ENCODE assay signal across 14 mouse cellular contexts in genomic region chr10:49785477-49785876, GRCm38 (mm10). TPM values are rescaled to one million over a fixed set of nuclear protein-coding genes. Genes with fewer than 3 reads are reported as not detected.
DNase-seq lines count a peak whose midpoint lies in the region; ATAC-seq and TF ChIP-seq lines count a peak whose summit lies in the region.
"Had no signal": no experiment of that assay in that cellular context is flagged by ENCODE, and none has a peak within 500 bp of the region (broad histone marks: within the 10 kb centered on the region; RNA-seq: fewer than 3 reads in every experiment).

No protein-coding gene starts in this region.

- no peaks in the 10 kb centered on the region for H3K4me1 ChIP-seq in hindbrain, embryonic 11.5 days (replicated peaks; ENCODE audit: control insufficient read depth, insufficient read depth, low read length)
- peaks cover 36% of the 10 kb centered on the region for H3K4me1 ChIP-seq in hindbrain, embryonic 10.5 days (replicated peaks)
- peaks cover 7% of the 10 kb centered on the region; the same call in 1 of the 2 replicates for H3K4me1 ChIP-seq in forebrain, postnatal 0 days (ENCODE audit: insufficient read depth)
- H3K4me1 ChIP-seq in midbrain, embryonic 16.5 days (ENCODE audit: control insufficient read depth, insufficient read depth, low read length): peaks cover 24% of the 10 kb centered on the region

- no peak for TF ChIP-seq CTCF in forebrain, postnatal 0 days (IDR thresholded peaks at IDR 0.05; ENCODE audit: low read depth)

- no peaks in the 10 kb centered on the region for H3K27me3 ChIP-seq in hindbrain, embryonic 11.5 days (ENCODE audit: control insufficient read depth, insufficient read depth, low read length)
- peaks cover 15% of the 10 kb centered on the region; the same call in 1 of the 2 replicates for H3K27me3 ChIP-seq in hindbrain, embryonic 10.5 days (ENCODE audit: insufficient read depth, poor library complexity, severe bottlenecking)
- no peaks in the 10 kb centered on the region for H3K27me3 ChIP-seq in forebrain, postnatal 0 days (ENCODE audit: insufficient read depth, low read length)
- H3K27me3 ChIP-seq in midbrain, embryonic 16.5 days (ENCODE audit: control insufficient read depth, insufficient read depth, low read depth, low read length): no peaks in the 10 kb centered on the region

- no peak overlapping the region for H3K27ac ChIP-seq in hindbrain, embryonic 11.5 days (ENCODE audit: low read depth, low read length)
- no peak overlapping the region for H3K27ac ChIP-seq in hindbrain, embryonic 10.5 days
- no peak overlapping the region for H3K27ac ChIP-seq in forebrain, postnatal 0 days (ENCODE audit: low read depth, low read length)
- peak overlapping the region; percentile 58 for H3K27ac ChIP-seq in midbrain, embryonic 16.5 days (ENCODE audit: low read length)
- H3K27ac ChIP-seq: heart, embryonic 13.5 days; liver, embryonic 14.5 days; stomach, postnatal 0 days had no signal

- WGBS in hindbrain, embryonic 11.5 days: 45% methylated on average over 2 of the region's 2 CpGs
- WGBS in hindbrain, embryonic 10.5 days: 51% methylated on average over 2 of the region's 2 CpGs
- 41% methylated on average over 2 of the region's 2 CpGs for WGBS in forebrain, postnatal 0 days
- WGBS in midbrain, embryonic 16.5 days: 34% methylated on average over 2 of the region's 2 CpGs

- H3K4me3 ChIP-seq in hindbrain, embryonic 11.5 days (ENCODE audit: low read depth, low read length): no peak overlapping the region
- H3K4me3 ChIP-seq in hindbrain, embryonic 10.5 days: no peak overlapping the region
- peak overlapping the region; percentile 92 for H3K4me3 ChIP-seq in forebrain, postnatal 0 days (ENCODE audit: low read depth, low read length)
- H3K4me3 ChIP-seq in midbrain, embryonic 16.5 days (ENCODE audit: low read depth, low read length): peak overlapping the region; percentile 35
- H3K4me3 ChIP-seq: erythroblast, embryonic 14.5 days; heart, embryonic 13.5 days had no signal

- H3K36me3 ChIP-seq in hindbrain, embryonic 11.5 days (ENCODE audit: control insufficient read depth, insufficient read depth, low read length): no peaks in the 10 kb centered on the region
- H3K36me3 ChIP-seq in hindbrain, embryonic 10.5 days: no peaks in the 10 kb centered on the region
- H3K36me3 ChIP-seq in forebrain, postnatal 0 days (ENCODE audit: insufficient read depth): no peaks in the 10 kb centered on the region
- H3K36me3 ChIP-seq in midbrain, embryonic 16.5 days (ENCODE audit: control insufficient read depth, insufficient read depth, low read length): no peaks in the 10 kb centered on the region
- H3K36me3 ChIP-seq: heart, embryonic 13.5 days had no signal

- H3K9me3 ChIP-seq in hindbrain, embryonic 11.5 days (ENCODE audit: control insufficient read depth, low read length): no peaks in the 10 kb centered on the region
- H3K9me3 ChIP-seq in hindbrain, embryonic 10.5 days: no peaks in the 10 kb centered on the region
- H3K9me3 ChIP-seq in forebrain, postnatal 0 days (ENCODE audit: low read length): no peaks in the 10 kb centered on the region
- no peaks in the 10 kb centered on the region for H3K9me3 ChIP-seq in midbrain, embryonic 16.5 days (replicated peaks; ENCODE audit: control insufficient read depth, low read length, poor library complexity, severe bottlenecking)
- H3K9me3 ChIP-seq: heart, embryonic 13.5 days had no signal

- ATAC-seq in hindbrain, embryonic 11.5 days (ENCODE audit: low FRiP score): no peak
- ATAC-seq in forebrain, postnatal 0 days: no peak
- ATAC-seq in midbrain, embryonic 16.5 days: no peak

- H3K9ac ChIP-seq in hindbrain, embryonic 11.5 days (ENCODE audit: low read depth, low read length): no peak overlapping the region
- H3K9ac ChIP-seq in forebrain, postnatal 0 days: peak overlapping the region; percentile 18; the same call in 1 of the 2 replicates
- H3K9ac ChIP-seq in midbrain, embryonic 16.5 days (ENCODE audit: low read depth, low read length): peak overlapping the region; percentile 46
- H3K9ac ChIP-seq: heart, embryonic 13.5 days; liver, embryonic 14.5 days had no signal

- DNase-seq in hindbrain, embryonic 11.5 days (ENCODE audit: low spot score): peak; percentile 39
- no peak for DNase-seq in hindbrain, embryonic 10.5 days (ENCODE audit: low spot score)
- DNase-seq in NIH3T3 (ENCODE audit: low read depth): peak; percentile 79
- DNase-seq in forebrain, postnatal 0 days: no peak
- DNase-seq in ovary, postnatal 10 days (ENCODE audit: low spot score): no peak
- DNase-seq in adrenal gland, postnatal 10 days: no peak
- DNase-seq in ovary, postnatal 14 days (ENCODE audit: low spot score): no peak
- DNase-seq: gastrocnemius, postnatal 10 days; lung, postnatal 36 days had no signal

- H3K4me2 ChIP-seq in hindbrain, embryonic 11.5 days (replicated peaks; ENCODE audit: low read depth, low read length): no peak overlapping the region
- peak overlapping the region; percentile 38 for H3K4me2 ChIP-seq in forebrain, postnatal 0 days (ENCODE audit: low read depth)
- peak overlapping the region; percentile 53 for H3K4me2 ChIP-seq in midbrain, embryonic 16.5 days (ENCODE audit: low read length)
- H3K4me2 ChIP-seq: heart, embryonic 13.5 days had no signal

RNA-seq across cellular contexts. Expression of gene Grik2, which starts 3.1 kb away (rescaled TPM):
- 10.2 and 12.3 TPM in 2 replicates for polyA plus RNA-seq in hindbrain, embryonic 11.5 days (2014; fragmentation: Nextera tagmentation; extraction: Ambion mirVana)
- 5.9 and 7.0 TPM in 2 replicates for polyA plus RNA-seq in hindbrain, embryonic 10.5 days (2016; fragmentation: Nextera tagmentation; extraction: Ambion mirVana)
- total RNA-seq in forebrain, postnatal 0 days (2014; rRNA removed): 98.9 and 102 TPM in 2 replicates
- 17.9 and 30.2 TPM in 2 replicates for polyA plus RNA-seq in forebrain, postnatal 0 days (2015; fragmentation: Nextera tagmentation; extraction: Ambion mirVana)
- polyA plus RNA-seq in midbrain, embryonic 16.5 days (2015; fragmentation: Nextera tagmentation; extraction: Ambion mirVana): 35.4 and 37.9 TPM in 2 replicates
- 1 to 10 TPM; 1.5 to 3.0 TPM for total RNA-seq in adrenal gland, postnatal 10 days (2021)
- polyA plus RNA-seq: erythroblast, embryonic 14.5 days had no signal

Comparison
In these comparisons a context has a peak if more than half of its experiments do, and no peak if none do; other contexts are left out.
1. DNase-seq: peak in hindbrain, embryonic 11.5 days (single experiment) and NIH3T3 (single experiment); none in hindbrain, embryonic 10.5 days (single experiment), forebrain, postnatal 0 days (single experiment), ovary, postnatal 10 days (single experiment), adrenal gland, postnatal 10 days (single experiment) and ovary, postnatal 14 days (single experiment).
2. H3K4me3 ChIP-seq: peak in forebrain, postnatal 0 days (single experiment) and midbrain, embryonic 16.5 days (single experiment); none in hindbrain, embryonic 11.5 days (single experiment) and hindbrain, embryonic 10.5 days (single experiment).